Mouse (Mus musculus) left cerebral cortex, adult 2 months (tissue): ENCODE results near the gene Vpreb3. TPM values are rescaled to one million over a fixed set of nuclear protein-coding genes. Genes with fewer than 3 reads are reported as not detected.
A peak's percentile ranks its signal among the peaks of the same experiment; 100 is the strongest.

Source experiments
- DNase-seq, 2 experiments: peaks; one replicate each; pipeline ENCODE4 v3.0.0; 2021 to 2022; ENCODE audit warnings: low spot score in 2 of 2, mixed read lengths in 1 of 2; ENCODE audit errors: extremely low spot score in 1 of 2
- H3K27ac ChIP-seq: fragments of 200-600 bp; 2 replicates; pipeline ENCODE4 v1.8.1; 2022
- H3K4me3 ChIP-seq: fragments of 200-600 bp; 2 replicates; pipeline ENCODE4 v1.8.1; 2022
- CTCF ChIP-seq: fragments of 200-600 bp; IDR thresholded peaks from 2 replicates; pipeline ENCODE4 v1.8.1; 2022; ENCODE audit warnings: antibody characterized with exemption, mild to moderate bottlenecking, moderate library complexity
- intact Hi-C: fragments of 180-260 bp; cut with DNase I; formaldehyde crosslinking; loops from one replicate; pipeline ENCODE4 v1.15.1; 2025
- total RNA-seq, 2 experiments: library from RNA; stranded (reverse); gene quantifications; 2 replicates each; pipeline ENCODE4 v1.2.3; 2021

Gene Vpreb3
- total RNA-seq, 2 experiments from 2014 or later = not detected

DNA sequence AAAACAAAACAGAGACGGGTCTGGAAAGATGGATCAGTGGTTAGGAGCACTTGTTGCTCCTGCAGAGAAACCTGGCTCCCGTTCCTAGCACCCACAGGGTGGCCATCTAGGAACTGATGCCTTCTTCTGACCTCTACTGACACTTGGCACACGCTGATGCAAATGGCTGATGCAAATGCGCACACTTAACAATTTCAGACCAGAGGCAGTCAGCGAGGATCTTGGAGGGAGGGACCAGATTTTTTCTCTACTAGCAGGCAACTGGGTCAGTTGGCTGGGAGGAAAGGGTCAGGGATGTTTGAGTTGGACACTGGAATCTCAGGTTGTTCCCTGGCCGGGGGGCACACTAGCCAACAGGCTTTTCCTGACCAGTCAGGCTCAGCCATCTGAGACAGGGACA, 10.0 kb upstream of the Vpreb3 start, which contains the start of gene Chchd10:
Gene Chchd10, plus strand, starts transcription at position 240 of the 400 bp plus-strand sequence.
- Histone ChIP-seq H3K4me3 (peak within 1 kb of the TSS; percentile 59), H3K27ac (no peak within 1 kb of the TSS)
- intact Hi-C loops = no loop called here
- TF ChIP-seq CTCF = no peak
- DNase-seq = no peak

DNA sequence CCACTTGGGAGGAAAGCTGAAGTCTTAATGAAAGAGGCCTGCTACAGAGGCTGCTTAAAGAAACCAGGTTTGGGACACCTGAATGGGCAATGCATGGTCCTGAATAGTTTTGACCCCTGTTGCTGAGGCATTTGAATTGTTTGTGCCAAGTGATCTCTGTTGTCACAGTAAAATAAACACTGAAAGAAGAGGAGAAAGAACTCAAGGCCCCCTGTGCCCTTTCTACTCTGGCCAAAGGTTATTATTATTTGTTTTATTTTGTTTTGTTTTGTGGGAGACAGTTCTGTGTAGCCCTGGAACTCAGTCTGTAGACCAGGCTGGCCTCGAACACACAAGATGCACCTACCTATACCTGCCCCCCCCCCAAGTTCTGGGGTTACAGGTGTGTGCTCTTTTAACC, 7.9 kb upstream of the Vpreb3 start:
- no peak for DNase-seq
- intact Hi-C loops = loop anchor here (5.0 kb wide), 1 partner anchor 38 kb away; no protein-coding TSS in a partner anchor
- TF ChIP-seq CTCF = no peak
- no peak overlapping the region for H3K4me3 ChIP-seq
- no peak overlapping the region for H3K27ac ChIP-seq

DNA sequence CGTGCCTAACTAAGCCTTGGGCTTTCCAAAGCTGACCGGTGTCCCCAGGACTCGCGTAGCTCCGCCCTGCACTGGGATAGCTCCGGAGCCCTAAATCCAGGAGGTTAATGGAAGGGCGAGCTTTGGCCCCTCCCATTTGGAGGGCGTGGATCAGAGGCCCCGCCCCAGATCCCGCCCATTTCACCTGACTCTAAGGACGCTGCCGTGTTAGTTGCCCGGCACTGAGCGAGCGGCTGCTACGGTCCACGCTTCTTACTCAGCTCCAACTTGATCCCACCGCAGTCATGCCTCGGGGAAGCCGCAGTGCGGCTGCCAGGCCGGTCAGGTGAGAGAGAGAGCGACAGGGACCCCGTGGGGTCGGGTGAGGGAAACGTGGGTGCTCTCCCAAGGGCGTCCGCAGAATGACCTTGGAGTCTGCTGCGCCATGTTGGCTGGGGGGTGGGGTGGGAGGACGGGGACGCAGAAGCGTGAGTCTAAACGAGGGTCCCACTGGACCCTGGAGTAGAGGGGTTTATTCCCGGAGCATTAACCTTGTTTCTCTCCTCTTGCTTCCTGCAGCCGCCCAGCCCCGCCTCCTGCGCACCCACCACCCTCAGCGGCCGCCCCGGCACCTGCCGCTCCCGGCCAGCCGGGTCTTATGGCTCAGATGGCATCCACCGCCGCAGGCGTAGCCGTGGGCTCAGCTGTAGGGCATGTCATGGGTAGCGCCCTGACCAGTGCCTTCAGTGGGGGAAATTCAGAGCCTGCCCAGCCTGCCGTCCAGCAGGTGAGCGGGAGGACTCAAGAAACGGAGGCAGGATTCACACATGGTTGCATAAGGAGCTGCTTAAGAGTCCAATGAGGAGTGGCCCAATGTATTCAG, 6.9 kb upstream of the Vpreb3 start, which contains the start of gene Mmp11:
Gene Mmp11, minus strand, starts transcription at position 817 of the 862 bp plus-strand sequence.
- no peak for TF ChIP-seq CTCF
- DNase-seq = peak; percentile 73 to 77
- Histone ChIP-seq H3K27ac (peak within 1 kb of the TSS; percentile 95), H3K4me3 (peak within 1 kb of the TSS; percentile 69)
- intact Hi-C loops = loop anchor here (5.0 kb wide), 1 partner anchor 39 kb away; no protein-coding TSS in a partner anchor

DNA sequence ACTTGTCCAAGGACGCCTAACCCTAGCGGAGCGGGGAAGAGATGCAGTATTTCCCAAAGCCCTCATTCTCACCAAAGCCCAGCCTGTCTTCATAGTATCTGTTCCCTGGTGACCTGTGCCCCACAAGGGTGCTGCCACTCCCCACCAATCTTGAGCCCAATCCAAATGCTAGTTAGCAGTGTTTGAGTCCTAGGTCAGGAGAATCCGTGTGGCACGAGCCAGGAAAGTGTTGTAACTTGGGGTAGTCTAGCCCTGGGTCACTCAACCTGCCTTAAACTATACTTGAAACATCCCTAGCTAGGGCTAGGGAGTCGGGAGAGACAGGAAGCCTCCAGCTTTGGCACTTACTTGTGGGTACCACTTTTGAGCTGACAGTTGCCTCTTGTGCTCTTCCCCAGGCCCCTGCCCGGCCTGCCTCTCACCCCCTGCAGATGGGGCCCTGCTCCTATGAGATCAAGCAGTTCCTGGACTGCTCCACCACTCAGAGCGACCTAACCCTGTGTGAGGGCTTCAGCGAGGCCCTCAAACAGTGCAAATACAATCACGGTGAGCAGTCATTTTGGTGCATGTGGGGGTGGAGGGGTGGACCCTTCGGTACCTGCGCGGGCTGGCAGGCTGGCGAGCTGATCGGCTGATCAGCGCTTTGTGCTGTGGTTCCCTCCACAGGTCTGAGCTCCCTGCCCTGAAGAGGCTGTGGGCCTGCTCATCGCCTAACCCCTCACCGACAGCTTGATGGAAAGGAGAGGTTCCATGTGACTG, 5.8 kb upstream of the Vpreb3 start:
- TF ChIP-seq CTCF = no peak
- intact Hi-C loops = loop anchor here (5.0 kb wide), 1 partner anchor 40 kb away; no protein-coding TSS in a partner anchor
- H3K4me3 ChIP-seq = peak overlapping the region; percentile 69
- H3K27ac ChIP-seq = peak overlapping the region; percentile 95
- DNase-seq = no peak

DNA sequence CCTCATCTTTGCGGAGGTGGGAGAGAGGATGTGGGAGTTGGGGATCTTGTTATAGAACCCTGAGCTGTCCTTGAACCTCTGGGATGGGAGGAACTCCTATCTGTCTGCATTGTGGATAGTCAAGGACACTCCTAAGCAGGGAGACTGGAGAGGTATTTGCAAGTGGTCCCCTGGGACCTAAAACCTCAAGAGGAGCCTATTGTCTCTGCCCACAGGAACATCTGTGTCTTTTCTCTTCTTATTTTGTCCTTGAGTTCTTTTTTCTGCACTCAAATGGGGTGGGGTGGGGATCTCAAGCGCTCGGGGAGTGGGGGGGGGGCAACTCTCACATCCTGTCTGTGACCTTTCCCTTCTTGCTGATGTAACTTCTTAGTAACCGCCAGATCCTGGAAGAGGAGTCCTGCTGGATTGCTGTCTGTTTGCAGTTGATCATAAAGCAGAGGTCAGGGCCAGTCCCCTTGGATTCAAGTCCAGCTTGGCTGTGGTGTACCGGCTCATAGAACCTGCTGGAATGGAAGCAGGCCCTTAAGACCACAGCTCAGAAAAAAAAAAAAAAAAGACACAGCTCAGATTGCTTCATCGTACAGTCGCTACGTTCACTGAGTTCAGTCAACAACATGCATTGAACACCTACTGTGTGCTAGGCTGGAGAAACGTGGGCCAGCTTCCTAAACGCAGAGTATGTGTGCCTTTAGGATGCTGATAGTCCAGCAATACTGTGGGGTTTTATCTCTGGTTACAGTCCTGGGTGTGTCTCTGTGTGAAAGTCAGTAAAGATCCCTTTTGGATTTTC, 4.8 kb upstream of the Vpreb3 start:
- intact Hi-C loops = loop anchor here (5.0 kb wide), 1 partner anchor 41 kb away; no protein-coding TSS in a partner anchor
- no peak for TF ChIP-seq CTCF
- Histone ChIP-seq H3K4me3 (peak overlapping the region; percentile 21; the same call in 1 of the 2 replicates), H3K27ac (no peak overlapping the region)
- DNase-seq = no peak

- Histone ChIP-seq H3K4me3 (no peak overlapping the region), H3K27ac (no peak overlapping the region)
- peak in 1 of 2 experiments; percentile 39 for DNase-seq
- TF ChIP-seq CTCF = no peak
- intact Hi-C loops = loop anchor here (5.0 kb wide), 1 partner anchor 42 kb away; no protein-coding TSS in a partner anchor
Measured at GRCm38 (mm10) chr10:75939481-75940234, 3.2 kb upstream of the Vpreb3 start.

DNA sequence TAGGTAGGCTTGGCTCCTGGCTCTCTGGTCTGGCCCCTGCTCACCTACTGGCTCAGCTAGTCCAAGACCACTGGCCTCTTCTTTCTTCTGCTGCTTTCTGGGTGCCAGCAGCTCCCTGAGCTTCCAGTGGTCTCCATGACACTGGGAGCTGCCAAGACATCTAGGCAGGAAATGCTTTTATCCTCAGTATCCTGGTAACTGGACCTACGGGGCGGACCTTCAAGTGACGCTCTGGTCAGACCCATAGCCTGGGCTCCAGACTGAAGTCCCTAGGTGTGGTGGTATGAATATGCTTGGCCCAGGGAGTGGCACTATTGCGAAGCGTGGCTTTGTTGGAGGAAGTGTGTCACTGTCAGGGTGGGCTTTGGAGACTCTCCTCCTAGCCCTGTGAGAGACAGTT, 2.3 kb upstream of the Vpreb3 start, which contains the start of gene Gm867:
Gene Gm867, minus strand, starts transcription at position 153 of the 400 bp plus-strand sequence.
- Histone ChIP-seq H3K27ac (no peak within 1 kb of the TSS), H3K4me3 (no peak within 1 kb of the TSS)
- TF ChIP-seq CTCF = no peak
- intact Hi-C loops = no loop called here
- DNase-seq = no peak

GRCm38 (mm10) chr10:75941042-75941824, 1.6 kb upstream of the Vpreb3 start:
- Histone ChIP-seq H3K27ac (no peak overlapping the region), H3K4me3 (no peak overlapping the region)
- no peak for DNase-seq
- intact Hi-C loops = no loop called here
- TF ChIP-seq CTCF = no peak

DNA sequence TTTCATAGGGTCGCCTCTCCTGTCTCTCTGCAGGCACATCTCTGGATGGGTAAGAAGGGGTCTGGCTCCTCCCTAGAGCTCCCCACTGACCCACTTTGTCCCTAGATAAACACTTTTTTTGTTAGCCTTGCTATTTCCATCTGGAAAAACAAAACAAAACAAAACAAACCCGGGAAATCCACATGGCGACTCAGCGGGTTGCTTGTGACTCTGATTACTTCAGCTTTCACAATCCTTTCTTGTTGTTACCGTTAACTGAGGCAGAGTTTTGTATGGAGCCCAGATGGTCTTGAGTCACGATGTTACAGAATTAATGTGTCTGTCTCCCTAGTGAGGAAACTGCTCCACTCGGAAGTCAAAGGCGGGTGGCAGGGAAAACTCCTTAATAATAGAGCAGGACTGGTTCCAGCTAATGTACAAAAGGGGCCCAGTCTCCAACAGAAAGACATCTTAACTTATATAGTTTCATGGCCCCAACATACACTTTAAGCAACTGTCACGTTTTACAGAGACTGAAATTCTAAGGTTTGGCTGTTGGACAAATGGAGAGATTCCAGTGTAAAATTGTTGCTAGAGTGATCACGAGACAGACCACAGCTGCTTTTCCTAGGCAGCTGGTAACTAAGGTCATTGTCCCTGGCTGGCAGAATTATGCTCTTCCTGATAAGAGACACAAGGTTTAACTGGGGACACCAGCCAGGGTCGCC, 1.4 kb downstream of the Vpreb3 start:
- H3K27ac ChIP-seq = no peak overlapping the region
- no peak overlapping the region for H3K4me3 ChIP-seq
- intact Hi-C loops = no loop called here
- DNase-seq = no peak
- TF ChIP-seq CTCF = no peak
